Mouse (Mus musculus) embryonic facial prominence, embryonic 10.5 days (tissue): ENCODE results near the gene Klk6. TPM values are rescaled to one million over a fixed set of nuclear protein-coding genes. Genes with fewer than 3 reads are reported as not detected.
A peak's percentile ranks its signal among the peaks of the same experiment; 100 is the strongest.

ENCODE experiments used
- DNase-seq: peaks from one replicate; pipeline ENCODE4 v3.0.0-alpha.2; 2017; ENCODE audit warnings: low spot score
- H3K27ac ChIP-seq: fragments of 300-500 bp; sonication (generic); replicated peaks from 2 replicates; pipeline ENCODE4 v1.5.1; 2016; ENCODE audit warnings: mild to moderate bottlenecking
- H3K27me3 ChIP-seq: fragments of 300-500 bp; sonication (generic); replicated peaks from 2 replicates; pipeline ENCODE4 v1.6.1; 2016; ENCODE audit warnings: low read depth, mild to moderate bottlenecking; ENCODE audit not compliant: poor library complexity, severe bottlenecking
- H3K36me3 ChIP-seq: fragments of 300-500 bp; sonication (generic); replicated peaks from 2 replicates; pipeline ENCODE4 v1.6.1; 2016; ENCODE audit warnings: mild to moderate bottlenecking, moderate library complexity
- H3K4me1 ChIP-seq: fragments of 300-500 bp; sonication (generic); 2 replicates; pipeline ENCODE4 v1.6.1; 2016
- H3K4me3 ChIP-seq: fragments of 300-500 bp; sonication (generic); 2 replicates; pipeline ENCODE4 v1.5.1; 2016; ENCODE audit warnings: mild to moderate bottlenecking, moderate library complexity
- H3K9me3 ChIP-seq: fragments of 300-500 bp; sonication (generic); 2 replicates; pipeline ENCODE4 v1.6.1; 2016; ENCODE audit warnings: mild to moderate bottlenecking
- WGBS: fragments of 180-500 bp; shearing (Covaris S2); methylation state at CpG from one replicate; pipeline ENCODE4 v1.1.7; 2016; 5-methylcytosine and 5-hydroxymethylcytosine counted together
- polyA plus RNA-seq: library from polyadenylated mRNA; unstranded; fragments of >200 nt; fragmentation: Nextera tagmentation; extraction: Ambion mirVana; gene quantifications from 2 replicates; pipeline ENCODE4 v1.2.1, GENCODE M21; 2016

The Klk6 gene
- polyA plus RNA-seq, 1 experiment from 2014 or later = not detected

DNA sequence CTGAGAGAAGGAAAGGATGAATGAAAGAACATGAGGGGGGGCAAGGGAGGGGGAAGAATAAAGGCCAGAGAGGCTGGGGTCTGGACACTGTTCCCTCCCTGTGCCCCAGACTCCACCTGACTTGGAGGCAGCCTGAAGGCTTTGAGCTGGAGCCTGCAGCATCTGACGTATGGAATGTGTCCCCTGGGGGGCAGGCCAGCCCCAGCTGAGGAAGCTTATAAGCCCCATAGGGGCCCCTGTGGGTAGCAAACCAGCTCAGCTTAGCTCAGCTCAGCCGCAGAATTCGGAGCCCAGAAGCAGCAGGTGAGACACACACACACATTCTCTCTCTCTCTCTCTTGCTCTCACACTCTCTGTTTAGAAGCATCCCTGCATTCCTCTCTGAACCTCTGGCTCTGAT, 56.6 kb downstream of the Klk6 start, which contains the start of gene Klk4:
Klk4 (plus strand) TSS at position 249 of the 400 bp plus-strand sequence.
- peak; percentile 25 for DNase-seq
- Histone ChIP-seq H3K27ac (no peak within 1 kb of the TSS), H3K36me3 (no peaks in the 10 kb centered on the region), H3K4me3 (no peak within 1 kb of the TSS), H3K4me1 (peaks cover 20% of the 10 kb centered on the region), H3K9me3 (0 out of 2 replicates have a peak, but pooled peaks cover 2% of the 10 kb centered on the region), H3K27me3 (peaks cover 18% of the 10 kb centered on the region)
- 11% methylated on average over 3 of the region's 3 CpGs for WGBS

Other genes starting within 250 kb of the Klk6 start
- gene Zfp719, start 244.9 kb upstream of the Klk6 start, polyA plus RNA-seq = 15.0 and 15.6 TPM in 2 replicates
- gene Zfp819, start 217.3 kb upstream of the Klk6 start, polyA plus RNA-seq = 1.1 and 1.4 TPM in 2 replicates
- not detected in 2 replicates for gene Ceacam18, start 189.8 kb upstream of the Klk6 start, polyA plus RNA-seq
- 0.25 and 0.52 TPM in 2 replicates for gene Siglece, start 164.3 kb upstream of the Klk6 start, polyA plus RNA-seq
- gene Ctu1, start 152.5 kb upstream of the Klk6 start, polyA plus RNA-seq = 18.1 and 18.7 TPM in 2 replicates
- gene Klk14, start 134.1 kb upstream of the Klk6 start, polyA plus RNA-seq = not detected in 2 replicates
- 0.24 and 0.56 TPM in 2 replicates for gene Klk13, start 111.9 kb upstream of the Klk6 start, polyA plus RNA-seq
- gene Klk12, start 55.6 kb upstream of the Klk6 start, polyA plus RNA-seq = not detected in 2 replicates
- 0.11 TPM in 1 of 2 replicates, not detected in the other for gene Klk11, start 49.9 kb upstream of the Klk6 start, polyA plus RNA-seq
- 0.25 and 0.39 TPM in 2 replicates for gene Klk10, start 43.5 kb upstream of the Klk6 start, polyA plus RNA-seq
- 0.10 and 0.16 TPM in 2 replicates for gene Klk9, start 32.6 kb upstream of the Klk6 start, polyA plus RNA-seq
- 17.5 and 17.9 TPM in 2 replicates for gene Klk8, start 26.9 kb upstream of the Klk6 start, polyA plus RNA-seq
- not detected in 2 replicates for gene Klk7, start 13.2 kb upstream of the Klk6 start, polyA plus RNA-seq
- not detected in 2 replicates for gene Klk5, start 17.5 kb downstream of the Klk6 start, polyA plus RNA-seq
- not detected in 2 replicates for gene Klk4, start 56.7 kb downstream of the Klk6 start, polyA plus RNA-seq
- not detected in 2 replicates for gene Klk15, start 109.2 kb downstream of the Klk6 start, polyA plus RNA-seq
- not detected in 2 replicates for gene Klk1b8, start 126.2 kb downstream of the Klk6 start, polyA plus RNA-seq
- not detected in 2 replicates for gene Klk1b1, start 142.3 kb downstream of the Klk6 start, polyA plus RNA-seq
- gene Klk1b9, start 151.6 kb downstream of the Klk6 start, polyA plus RNA-seq = not detected in 2 replicates
- gene Klk1b11, start 171.4 kb downstream of the Klk6 start, polyA plus RNA-seq = not detected in 2 replicates
- not detected in 2 replicates for gene Klk1b26, start 187.7 kb downstream of the Klk6 start, polyA plus RNA-seq
- gene Klk1b27, start 227.8 kb downstream of the Klk6 start, polyA plus RNA-seq = not detected in 2 replicates